Mouse (Mus musculus) bone marrow, adult 2 months (tissue): ENCODE data around the gene Gm21830.

ENCODE experiments used
- CTCF ChIP-seq: fragments of 200-500 bp; IDR thresholded peaks from 2 replicates; pipeline ENCODE4 v1.5.1; 2011; ENCODE audit warnings: low read length, control low read depth; ENCODE audit not compliant: control insufficient read depth, insufficient read depth
- POLR2A ChIP-seq: fragments of 200-500 bp; IDR thresholded peaks from 2 replicates; pipeline ENCODE4 v1.6.1; 2011; ENCODE audit warnings: low read depth, mild to moderate bottlenecking, control low read depth, low read length, borderline replicate concordance; ENCODE audit not compliant: control insufficient read depth

DNA sequence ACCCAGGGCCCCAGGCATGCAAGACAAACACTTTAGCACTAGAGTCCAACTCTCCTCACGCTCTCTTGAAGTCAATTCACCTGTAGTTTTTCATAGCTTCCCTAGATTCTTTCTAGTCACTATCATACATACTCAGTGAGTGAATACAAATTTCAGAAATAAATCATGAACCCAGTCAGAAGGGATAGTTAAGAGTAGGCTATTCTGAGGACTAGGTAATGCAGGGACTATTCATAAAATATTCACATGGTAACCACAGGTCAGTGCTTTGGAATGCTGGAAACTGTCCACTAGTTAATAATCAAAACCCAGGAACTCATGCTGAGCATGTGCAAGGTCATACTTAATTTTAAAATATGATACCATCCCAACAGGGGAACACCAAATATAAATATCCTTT lies 9.3 kb downstream of the Gm21830 start:
- TF ChIP-seq CTCF (no peak), POLR2A (no peak)
